Mouse (Mus musculus) heart, postnatal 0 days (tissue): Measurements from ENCODE around the gene Tor1a. TPM values are rescaled to one million over a fixed set of nuclear protein-coding genes. Genes with fewer than 3 reads are reported as not detected.

Source experiments
- ATAC-seq: fragments of 200-750 bp; cut with Nextera tagmentation; 2 replicates; pipeline ENCODE4 v1.8.0; 2017; ENCODE audit warnings: low read depth, moderate number of reproducible peaks, moderate library complexity; ENCODE audit not compliant: insufficient read depth
- DNase-seq: peaks from one replicate; pipeline ENCODE4 v3.0.0-alpha.2; 2016; ENCODE audit warnings: low spot score
- H3K27ac ChIP-seq: fragments of 300-500 bp; sonication (generic); 2 replicates; pipeline ENCODE4 v1.5.1; 2014; ENCODE audit warnings: low read depth, mild to moderate bottlenecking
- H3K27me3 ChIP-seq: fragments of 300-500 bp; sonication (generic); 2 replicates; pipeline ENCODE4 v1.6.1; 2014; ENCODE audit warnings: low read length, mixed read lengths; ENCODE audit not compliant: control insufficient read depth, insufficient read depth
- H3K36me3 ChIP-seq: fragments of 300-500 bp; sonication (generic); replicated peaks from 2 replicates; pipeline ENCODE4 v1.6.1; 2014; ENCODE audit warnings: low read length, mixed read lengths; ENCODE audit not compliant: control insufficient read depth, insufficient read depth
- H3K4me1 ChIP-seq: fragments of 300-500 bp; sonication (generic); 2 replicates; pipeline ENCODE4 v1.6.1; 2014; ENCODE audit warnings: antibody characterized with exemption; ENCODE audit not compliant: control insufficient read depth, insufficient read depth
- H3K4me2 ChIP-seq: fragments of 300-500 bp; sonication (generic); 2 replicates; pipeline ENCODE4 v1.6.1; 2014; ENCODE audit warnings: low read depth, mild to moderate bottlenecking, low read length, moderate library complexity
- H3K4me3 ChIP-seq: fragments of 300-500 bp; sonication (generic); 2 replicates; pipeline ENCODE4 v1.5.1; 2014; ENCODE audit warnings: low read depth, low read length
- H3K9ac ChIP-seq: fragments of 300-500 bp; sonication (generic); replicated peaks from 2 replicates; pipeline ENCODE4 v1.6.1; 2014; ENCODE audit warnings: low read depth, low read length, mixed read lengths
- H3K9me3 ChIP-seq: fragments of 300-500 bp; sonication (generic); replicated peaks from 2 replicates; pipeline ENCODE4 v1.6.1; 2016; ENCODE audit warnings: low read length; ENCODE audit not compliant: control insufficient read depth
- CTCF ChIP-seq: IDR thresholded peaks from 2 replicates; pipeline ENCODE4 v1.5.1; 2016; ENCODE audit warnings: antibody characterized with exemption, control low read depth, low read depth
- EP300 ChIP-seq: IDR thresholded peaks from 2 replicates; pipeline ENCODE4 v1.6.1; 2016; ENCODE audit warnings: antibody characterized with exemption, low read depth
- WGBS: fragments of 180-500 bp; shearing (Covaris S2); extraction: QIAGEN DNeasy Blood & Tissue Kit; methylation state at CpG from one replicate; pipeline ENCODE4 v1.1.7; 2014; 5-methylcytosine and 5-hydroxymethylcytosine counted together
- polyA plus RNA-seq: library from polyadenylated mRNA; unstranded; fragments of >200 nt; fragmentation: Nextera tagmentation; extraction: Ambion mirVana; gene quantifications from 2 replicates; pipeline ENCODE4 v1.2.1, GENCODE M21; 2015
- total RNA-seq: library from RNA; depleted of rRNA; stranded (reverse); fragments of >200 nt; gene quantifications from 2 replicates; pipeline ENCODE4 v1.2.3, GENCODE M21; 2014; ENCODE audit warnings: low replicate concordance; rRNA removed

Gene Tor1a
- total and polyA plus RNA-seq, 2 experiments from 2014 or later, result 27.1 to 35.0 TPM

- 79% methylated on average over 5 of the region's 5 CpGs for WGBS
- TF ChIP-seq EP300, result no peak
- TF ChIP-seq CTCF, result no peak
- Histone ChIP-seq H3K9ac (no peak overlapping the region), H3K4me2 (no peak overlapping the region), H3K36me3 (no peaks in the 10 kb centered on the region), H3K9me3 (no peaks in the 10 kb centered on the region), H3K4me3 (no peak overlapping the region), H3K27ac (no peak overlapping the region), H3K27me3 (no peaks in the 10 kb centered on the region), H3K4me1 (peaks cover 26% of the 10 kb centered on the region)
- no peak for ATAC-seq
- no peak for DNase-seq
These were observed 52.4 kb downstream of the Tor1a start for GRCm38 (mm10) chr2:30915376-30915775.

- no peak for ATAC-seq
- TF ChIP-seq EP300 (no peak), CTCF (no peak)
- Histone ChIP-seq H3K4me3 (no peak overlapping the region), H3K27me3 (no peaks in the 10 kb centered on the region), H3K4me2 (no peak overlapping the region), H3K9ac (no peak overlapping the region), H3K27ac (no peak overlapping the region), H3K36me3 (no peaks in the 10 kb centered on the region), H3K4me1 (peaks cover 21% of the 10 kb centered on the region), H3K9me3 (no peaks in the 10 kb centered on the region)
- DNase-seq, result no peak
- WGBS, result 63% methylated on average over 3 of the region's 3 CpGs
These were observed 52.9 kb downstream of the Tor1a start for GRCm38 (mm10) chr2:30914836-30915235.

- Histone ChIP-seq H3K4me2 (no peak overlapping the region), H3K27me3 (no peaks in the 10 kb centered on the region), H3K4me1 (peaks cover 11% of the 10 kb centered on the region), H3K27ac (no peak overlapping the region), H3K9me3 (no peaks in the 10 kb centered on the region), H3K4me3 (no peak overlapping the region), H3K36me3 (no peaks in the 10 kb centered on the region), H3K9ac (no peak overlapping the region)
- DNase-seq (no peak), ATAC-seq (no peak)
- WGBS, result 82% methylated on average over 8 of the region's 8 CpGs
- TF ChIP-seq CTCF (no peak), EP300 (no peak)
These were observed 54.7 kb downstream of the Tor1a start for GRCm38 (mm10) chr2:30913022-30913421.

GRCm38 (mm10) chr2:30912291-30912773 lies 55.4 kb downstream of the Tor1a start:
- Histone ChIP-seq H3K4me2 (no peak overlapping the region), H3K4me3 (no peak overlapping the region), H3K9me3 (no peaks in the 10 kb centered on the region), H3K27me3 (no peaks in the 10 kb centered on the region), H3K9ac (0 out of 2 replicates have a peak overlapping the region, but pooled peaks have one; percentile 8), H3K27ac (peak overlapping the region; percentile 50), H3K4me1 (peaks cover 11% of the 10 kb centered on the region), H3K36me3 (no peaks in the 10 kb centered on the region)
- TF ChIP-seq EP300, result no peak
- TF ChIP-seq CTCF, result no peak
- 22% methylated on average over 4 of the region's 4 CpGs for WGBS
- ATAC-seq (peak; percentile 66), DNase-seq (peak; percentile 61)

Other genes with a start within 250 kb of the Tor1a start
- 1.5 and 4.1 TPM in 2 replicates for gene 1700001O22Rik, start 164.3 kb downstream of the Tor1a start, total RNA-seq
- 1.9 and 2.0 TPM in 2 replicates for gene 1700001O22Rik, start 164.3 kb downstream of the Tor1a start, polyA plus RNA-seq
- 67.2 and 89.9 TPM in 2 replicates for gene Ntmt1, start 160.1 kb downstream of the Tor1a start, total RNA-seq
- gene Ntmt1, start 160.1 kb downstream of the Tor1a start, polyA plus RNA-seq, result 83.4 and 87.8 TPM in 2 replicates
- gene Asb6, start 137.6 kb downstream of the Tor1a start, total RNA-seq, result 16.2 and 20.0 TPM in 2 replicates
- gene Asb6, start 137.6 kb downstream of the Tor1a start, polyA plus RNA-seq, result 12.4 and 13.0 TPM in 2 replicates
- 8.0 and 24.0 TPM in 2 replicates for gene Prrx2, start 133.0 kb downstream of the Tor1a start, total RNA-seq
- gene Prrx2, start 133.0 kb downstream of the Tor1a start, polyA plus RNA-seq, result 3.6 and 4.1 TPM in 2 replicates
- 1.1 and 1.5 TPM in 2 replicates for gene Ptges, start 38.1 kb downstream of the Tor1a start, total RNA-seq
- 1.2 and 1.4 TPM in 2 replicates for gene Ptges, start 38.1 kb downstream of the Tor1a start, polyA plus RNA-seq
- gene Tor1b, start 15.0 kb downstream of the Tor1a start, total RNA-seq, result 39.8 and 45.4 TPM in 2 replicates
- gene Tor1b, start 15.0 kb downstream of the Tor1a start, polyA plus RNA-seq, result 19.0 and 20.4 TPM in 2 replicates
- gene BC005624, start 14.3 kb upstream of the Tor1a start, total RNA-seq, result 7.6 and 13.8 TPM in 2 replicates
- gene BC005624, start 14.3 kb upstream of the Tor1a start, polyA plus RNA-seq, result 21.1 and 23.7 TPM in 2 replicates
- gene Usp20, start 14.3 kb upstream of the Tor1a start, total RNA-seq, result 78.4 and 81.7 TPM in 2 replicates
- 27.6 and 31.2 TPM in 2 replicates for gene Usp20, start 14.3 kb upstream of the Tor1a start, polyA plus RNA-seq
- gene Fnbp1, start 174.1 kb upstream of the Tor1a start, total RNA-seq, result 6.4 and 7.7 TPM in 2 replicates
- gene Fnbp1, start 174.1 kb upstream of the Tor1a start, polyA plus RNA-seq, result 10.0 and 11.4 TPM in 2 replicates
- gene Gpr107, start 184.4 kb upstream of the Tor1a start, total RNA-seq, result 42.2 and 69.4 TPM in 2 replicates
- 19.1 and 20.3 TPM in 2 replicates for gene Gpr107, start 184.4 kb upstream of the Tor1a start, polyA plus RNA-seq